Mouse (Mus musculus) adrenal gland (tissue): ENCODE data around the gene 1700086D15Rik.

Experiments used
- intact Hi-C: fragments of 180-260 bp; cut with DNase I; formaldehyde crosslinking; loops from one replicate; pipeline ENCODE4 v1.15.1; 2025

1700086D15Rik gene

GRCm38 (mm10) chr11:65137145-65137652, 22.5 kb downstream of the 1700086D15Rik start:
- intact Hi-C loops = no loop called here

GRCm38 (mm10) chr11:65135251-65135739, 24.4 kb downstream of the 1700086D15Rik start:
- intact Hi-C loops = no loop called here

- intact Hi-C loops = no loop called here
These were observed 26.0 kb downstream of the 1700086D15Rik start for GRCm38 (mm10) chr11:65133661-65134060.

- intact Hi-C loops = no loop called here
These were observed 30.6 kb downstream of the 1700086D15Rik start for GRCm38 (mm10) chr11:65129110-65129509.

GRCm38 (mm10) chr11:65128666-65129065, 31.0 kb downstream of the 1700086D15Rik start:
- intact Hi-C loops = no loop called here

- intact Hi-C loops = no loop called here
These were observed 33.1 kb downstream of the 1700086D15Rik start for GRCm38 (mm10) chr11:65126566-65126965.

- intact Hi-C loops = no loop called here
These were observed 34.7 kb downstream of the 1700086D15Rik start for GRCm38 (mm10) chr11:65124913-65125418.

GRCm38 (mm10) chr11:65120276-65120675, 39.4 kb downstream of the 1700086D15Rik start:
- intact Hi-C loops = no loop called here

- intact Hi-C loops = no loop called here
These were observed 43.9 kb downstream of the 1700086D15Rik start for GRCm38 (mm10) chr11:65115811-65116210.

GRCm38 (mm10) chr11:65112086-65112485, 47.6 kb downstream of the 1700086D15Rik start:
- intact Hi-C loops = no loop called here

- intact Hi-C loops = no loop called here
These were observed 48.0 kb downstream of the 1700086D15Rik start for GRCm38 (mm10) chr11:65111651-65112050.

- intact Hi-C loops = no loop called here
These were observed 49.6 kb downstream of the 1700086D15Rik start for GRCm38 (mm10) chr11:65110058-65110457.

GRCm38 (mm10) chr11:65107734-65108171, 51.9 kb downstream of the 1700086D15Rik start:
- intact Hi-C loops = no loop called here

- intact Hi-C loops = no loop called here
These were observed 52.5 kb downstream of the 1700086D15Rik start for GRCm38 (mm10) chr11:65107151-65107550.

- intact Hi-C loops = no loop called here
These were observed 55.6 kb downstream of the 1700086D15Rik start for GRCm38 (mm10) chr11:65104076-65104475.
